Mouse (Mus musculus) lung, postnatal 14 days (tissue): ENCODE measurements around the gene Cadm2.

Experiments used
- DNase-seq: peaks from one replicate; pipeline ENCODE4 v3.0.0; 2021

Gene Cadm2

GRCm38 (mm10) chr16:67482542-67482941 is 138.2 kb downstream of the Cadm2 start:
- DNase-seq = no peak

- DNase-seq = no peak
Observed at GRCm38 (mm10) chr16:67467041-67467440, 153.7 kb downstream of the Cadm2 start.

- no peak for DNase-seq
Observed at GRCm38 (mm10) chr16:67436301-67436700, 184.4 kb downstream of the Cadm2 start.

GRCm38 (mm10) chr16:67425371-67425770 is 195.3 kb downstream of the Cadm2 start:
- DNase-seq = no peak

GRCm38 (mm10) chr16:67410926-67411325 is 209.8 kb downstream of the Cadm2 start:
- DNase-seq = no peak

- DNase-seq = no peak
Observed at GRCm38 (mm10) chr16:67410482-67410881, 210.2 kb downstream of the Cadm2 start.

GRCm38 (mm10) chr16:67367745-67368144 is 253.0 kb downstream of the Cadm2 start:
- DNase-seq = no peak

GRCm38 (mm10) chr16:67348011-67348410 is 272.7 kb downstream of the Cadm2 start:
- no peak for DNase-seq

- DNase-seq = no peak
Observed at GRCm38 (mm10) chr16:67347561-67347960, 273.1 kb downstream of the Cadm2 start.

GRCm38 (mm10) chr16:67346621-67347290 is 274.0 kb downstream of the Cadm2 start:
- DNase-seq = no peak

- no peak for DNase-seq
Observed at GRCm38 (mm10) chr16:67344194-67344593, 276.5 kb downstream of the Cadm2 start.

GRCm38 (mm10) chr16:67311033-67311432 is 309.7 kb downstream of the Cadm2 start:
- DNase-seq = no peak

GRCm38 (mm10) chr16:67284664-67285063 is 336.0 kb downstream of the Cadm2 start:
- no peak for DNase-seq

- no peak for DNase-seq
Observed at GRCm38 (mm10) chr16:67243598-67243997, 377.1 kb downstream of the Cadm2 start.

- no peak for DNase-seq
Observed at GRCm38 (mm10) chr16:67234862-67235261, 385.8 kb downstream of the Cadm2 start.

- DNase-seq = no peak
Observed at GRCm38 (mm10) chr16:67226696-67227095, 394.0 kb downstream of the Cadm2 start.

- no peak for DNase-seq
Observed at GRCm38 (mm10) chr16:67203329-67203728, 417.4 kb downstream of the Cadm2 start.

GRCm38 (mm10) chr16:67192852-67193415 is 427.8 kb downstream of the Cadm2 start:
- DNase-seq = no peak

GRCm38 (mm10) chr16:67192395-67192794 is 428.3 kb downstream of the Cadm2 start:
- DNase-seq = no peak

GRCm38 (mm10) chr16:67186322-67186721 is 434.4 kb downstream of the Cadm2 start:
- DNase-seq = no peak

- no peak for DNase-seq
Observed at GRCm38 (mm10) chr16:67182958-67183357, 437.8 kb downstream of the Cadm2 start.

GRCm38 (mm10) chr16:67175386-67175785 is 445.3 kb downstream of the Cadm2 start:
- no peak for DNase-seq

- no peak for DNase-seq
Observed at GRCm38 (mm10) chr16:67162211-67162790, 458.4 kb downstream of the Cadm2 start.

GRCm38 (mm10) chr16:67124811-67125210 is 495.9 kb downstream of the Cadm2 start:
- DNase-seq = no peak

GRCm38 (mm10) chr16:67122532-67122931 is 498.2 kb downstream of the Cadm2 start:
- no peak for DNase-seq
